Mouse (Mus musculus) splenic B cell, adult 2 months (primary cell): ENCODE data around the gene Pacsin1.

Experiments
- DNase-seq: peaks from one replicate; pipeline ENCODE4 v3.0.0-alpha.2; 2011; ENCODE audit warnings: low read depth, low spot score
- H3K27me3 ChIP-seq: 2 replicates; pipeline ENCODE4 v1.6.1; 2012; ENCODE audit warnings: mild to moderate bottlenecking, low read length, moderate library complexity, mixed read lengths; ENCODE audit not compliant: control insufficient read depth, poor library complexity, insufficient read depth, severe bottlenecking
- H3K36me3 ChIP-seq: 2 replicates; pipeline ENCODE4 v1.6.1; 2012; ENCODE audit warnings: mild to moderate bottlenecking, low read length, moderate library complexity, mixed read lengths; ENCODE audit not compliant: control insufficient read depth, poor library complexity, insufficient read depth, severe bottlenecking

Gene Pacsin1

DNA sequence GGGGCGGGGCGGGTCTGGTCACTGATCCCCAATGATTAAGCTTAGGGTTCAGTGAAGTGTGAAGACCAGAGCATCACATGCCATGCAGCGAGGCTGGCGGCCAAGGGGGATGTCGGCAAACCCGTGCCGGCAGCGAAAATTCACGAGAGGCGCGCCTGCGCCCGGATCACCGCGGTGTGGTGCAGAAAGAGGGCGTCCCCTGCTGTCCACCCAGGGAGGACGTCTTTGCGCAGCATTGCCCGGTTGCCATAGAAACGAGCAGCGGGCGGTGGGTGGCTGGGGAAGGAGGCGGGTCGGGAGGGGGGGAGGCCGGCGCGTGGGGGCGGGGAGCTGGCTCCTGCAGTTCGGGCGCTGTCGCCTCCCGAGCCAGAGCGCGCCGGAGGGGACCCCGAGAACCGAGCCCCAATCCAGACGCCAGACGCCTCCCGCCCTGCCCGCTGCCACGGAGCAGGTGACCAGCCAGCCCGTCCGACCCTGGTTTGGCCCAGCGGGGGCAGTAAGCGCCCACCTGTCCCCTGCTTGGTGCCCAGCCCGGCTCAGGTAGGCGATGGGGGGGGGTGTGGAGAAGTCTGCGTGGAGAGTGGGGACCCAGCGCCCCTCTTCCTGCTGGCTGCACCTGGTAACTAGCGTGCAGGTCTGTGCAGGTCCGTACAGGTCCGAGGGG lies 29.7 kb downstream of the Pacsin1 start:
- peak; percentile 65 for DNase-seq
- Histone ChIP-seq H3K36me3 (no peaks in the 10 kb centered on the region), H3K27me3 (no peaks in the 10 kb centered on the region)

GRCm38 (mm10) chr17:27685550-27685913 lies 30.2 kb downstream of the Pacsin1 start:
- Histone ChIP-seq H3K27me3 (no peaks in the 10 kb centered on the region), H3K36me3 (no peaks in the 10 kb centered on the region)
- no peak for DNase-seq

DNA sequence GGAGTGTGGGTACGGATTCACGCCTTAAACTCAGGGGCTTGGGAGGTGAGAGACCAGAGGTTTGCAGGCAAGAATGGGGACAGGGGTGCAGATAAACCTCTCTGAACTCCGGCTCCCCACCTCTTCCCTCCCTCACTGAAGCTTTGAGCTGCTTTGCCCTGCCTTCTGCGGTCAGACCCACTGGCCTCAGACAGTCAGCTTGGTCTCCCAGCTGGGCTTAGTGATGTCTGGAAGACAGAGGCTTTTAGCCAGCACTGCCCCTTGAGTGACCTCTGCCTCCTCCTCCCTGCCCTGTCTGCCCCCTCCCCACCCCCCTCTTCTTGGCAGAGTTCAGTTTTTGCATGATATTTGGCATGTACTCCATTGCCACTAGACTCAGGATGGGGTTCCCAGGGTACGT lies 31.1 kb downstream of the Pacsin1 start:
- H3K36me3 ChIP-seq, result no peaks in the 10 kb centered on the region
- no peak for DNase-seq
- H3K27me3 ChIP-seq, result no peaks in the 10 kb centered on the region

DNA sequence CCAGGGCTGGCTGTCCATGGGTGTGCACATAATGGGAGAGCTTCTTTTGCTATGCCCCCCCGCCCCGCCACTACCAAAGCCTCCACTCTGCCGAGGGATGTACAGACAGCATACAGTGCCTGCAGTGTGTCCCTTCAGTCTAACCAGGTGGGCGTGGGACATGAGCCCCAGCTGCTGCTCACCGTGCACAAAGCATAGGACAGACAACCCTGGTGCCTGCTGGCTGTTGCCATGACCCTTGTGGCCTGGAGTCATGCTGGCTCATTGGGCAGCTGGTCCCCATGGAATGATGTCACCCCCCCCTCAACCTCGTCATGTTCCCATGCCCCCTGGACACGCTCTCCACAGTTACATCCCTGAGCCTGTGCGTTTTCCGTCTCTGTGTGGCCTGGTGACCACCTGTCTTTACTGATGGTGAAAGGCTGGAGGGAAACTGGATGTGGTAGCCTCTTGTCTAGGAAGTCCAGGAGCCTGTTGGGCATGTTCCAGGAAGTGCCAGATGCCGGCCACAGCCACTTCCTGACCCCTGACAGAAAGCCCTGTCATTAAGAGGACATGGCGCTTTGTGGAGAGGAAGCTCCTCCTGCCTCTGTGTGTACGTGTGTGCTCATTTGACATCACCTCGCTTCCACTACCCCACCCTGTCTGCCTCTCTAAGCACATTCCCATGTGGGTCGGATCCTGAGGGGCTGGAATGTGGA lies 35.8 kb downstream of the Pacsin1 start:
- no peak for DNase-seq
- Histone ChIP-seq H3K27me3 (no peaks in the 10 kb centered on the region), H3K36me3 (no peaks in the 10 kb centered on the region)

DNA sequence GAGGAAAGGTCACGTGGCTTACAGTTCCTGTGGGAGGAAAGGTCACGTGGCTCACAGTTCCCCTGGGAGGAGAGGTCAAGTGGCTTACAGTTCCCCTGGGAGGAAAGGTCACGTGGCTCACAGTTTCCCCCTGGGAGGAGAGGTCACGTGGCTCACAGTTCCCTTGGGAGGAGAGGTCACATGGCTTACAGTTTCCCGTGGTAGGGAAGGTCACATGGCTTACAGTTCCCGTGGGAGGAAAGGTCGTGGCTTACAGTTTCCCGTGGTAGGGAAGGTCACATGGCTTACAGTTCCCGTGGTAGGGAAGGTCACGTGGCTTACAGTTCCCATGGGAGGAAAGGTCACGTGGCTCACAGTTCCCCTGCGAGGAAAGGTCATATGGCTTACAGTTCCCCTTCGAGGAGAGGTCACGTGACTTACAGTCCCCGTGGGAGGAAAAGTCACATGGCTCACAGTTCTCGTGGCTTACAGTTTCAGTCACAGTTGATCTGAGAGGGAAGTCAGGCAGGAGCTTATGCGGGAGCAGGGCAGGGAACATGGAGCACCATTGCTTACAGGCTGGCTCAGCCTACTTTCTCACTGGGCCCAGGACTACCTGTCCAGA lies 44.4 kb downstream of the Pacsin1 start:
- DNase-seq, result peak; percentile 80
- Histone ChIP-seq H3K27me3 (no peaks in the 10 kb centered on the region), H3K36me3 (no peaks in the 10 kb centered on the region)

DNA sequence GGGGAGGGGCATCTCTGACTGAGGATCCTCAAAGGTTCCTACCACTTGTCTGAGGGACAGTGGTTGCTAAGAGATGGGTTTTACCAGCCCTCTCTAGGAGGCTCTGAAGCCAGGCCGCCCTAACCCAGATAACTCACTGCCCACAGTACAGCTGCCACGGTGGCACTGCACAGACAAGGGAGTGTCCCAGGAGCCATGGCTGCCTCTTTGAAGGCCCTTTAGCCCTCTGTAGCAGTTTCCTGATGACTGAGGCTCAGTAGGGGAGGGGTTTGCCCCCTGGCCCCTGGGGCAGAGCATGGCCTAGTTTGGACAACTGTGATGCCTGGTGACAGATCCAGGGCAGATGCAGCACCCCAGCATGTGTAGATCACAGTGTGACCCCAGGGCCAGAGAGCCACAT lies 45.5 kb downstream of the Pacsin1 start:
- no peak for DNase-seq
- H3K36me3 ChIP-seq, result no peaks in the 10 kb centered on the region
- no peaks in the 10 kb centered on the region for H3K27me3 ChIP-seq

DNA sequence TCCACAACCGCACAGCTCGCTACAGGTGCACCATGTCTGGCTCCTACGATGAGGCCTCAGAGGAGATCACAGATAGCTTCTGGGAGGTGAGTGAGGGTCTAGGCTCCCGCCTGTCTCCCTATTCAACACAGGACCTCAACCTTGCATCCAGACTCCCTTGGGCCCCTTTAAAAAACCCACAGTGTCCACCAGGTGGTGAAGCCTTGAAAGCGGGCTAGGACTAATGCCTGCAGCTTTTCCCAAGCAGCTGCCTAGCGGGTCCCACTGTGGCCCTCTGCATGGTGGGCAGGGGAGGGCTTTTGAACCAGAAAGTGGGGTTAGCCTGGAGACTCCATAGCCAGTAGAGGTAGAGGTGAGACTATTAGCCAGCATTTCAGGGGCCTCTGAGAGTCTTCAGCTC lies 46.5 kb downstream of the Pacsin1 start:
- Histone ChIP-seq H3K36me3 (no peaks in the 10 kb centered on the region), H3K27me3 (no peaks in the 10 kb centered on the region; the same call in 1 of the 2 replicates)
- no peak for DNase-seq

GRCm38 (mm10) chr17:27702518-27702917 lies 47.2 kb downstream of the Pacsin1 start:
- Histone ChIP-seq H3K27me3 (no peaks in the 10 kb centered on the region; the same call in 1 of the 2 replicates), H3K36me3 (peaks cover 3% of the 10 kb centered on the region; the same call in 1 of the 2 replicates)
- DNase-seq, result peak; percentile 69

- no peaks in the 10 kb centered on the region; the same call in 1 of the 2 replicates for H3K27me3 ChIP-seq
- peaks cover 3% of the 10 kb centered on the region; the same call in 1 of the 2 replicates for H3K36me3 ChIP-seq
- no peak for DNase-seq
These were observed 48.8 kb downstream of the Pacsin1 start for GRCm38 (mm10) chr17:27703961-27704621.

DNA sequence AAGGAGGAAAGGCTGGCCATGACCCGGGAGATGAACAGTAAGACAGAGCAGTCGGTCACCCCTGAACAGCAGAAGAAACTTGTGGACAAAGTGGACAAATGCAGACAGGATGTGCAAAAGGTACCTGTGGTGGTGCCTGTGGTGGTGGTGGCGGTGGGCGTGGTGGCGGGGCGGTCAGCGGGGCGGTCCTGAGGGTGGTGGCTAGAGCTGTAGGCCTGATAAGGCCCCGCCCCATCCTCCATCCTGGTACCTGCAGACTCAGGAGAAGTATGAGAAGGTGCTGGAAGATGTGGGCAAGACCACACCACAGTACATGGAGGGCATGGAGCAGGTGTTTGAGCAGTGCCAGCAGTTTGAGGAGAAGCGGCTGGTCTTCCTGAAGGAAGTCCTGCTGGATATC lies 50.4 kb downstream of the Pacsin1 start:
- Histone ChIP-seq H3K36me3 (peaks cover 3% of the 10 kb centered on the region; the same call in 1 of the 2 replicates), H3K27me3 (no peaks in the 10 kb centered on the region; the same call in 1 of the 2 replicates)
- DNase-seq, result no peak

DNA sequence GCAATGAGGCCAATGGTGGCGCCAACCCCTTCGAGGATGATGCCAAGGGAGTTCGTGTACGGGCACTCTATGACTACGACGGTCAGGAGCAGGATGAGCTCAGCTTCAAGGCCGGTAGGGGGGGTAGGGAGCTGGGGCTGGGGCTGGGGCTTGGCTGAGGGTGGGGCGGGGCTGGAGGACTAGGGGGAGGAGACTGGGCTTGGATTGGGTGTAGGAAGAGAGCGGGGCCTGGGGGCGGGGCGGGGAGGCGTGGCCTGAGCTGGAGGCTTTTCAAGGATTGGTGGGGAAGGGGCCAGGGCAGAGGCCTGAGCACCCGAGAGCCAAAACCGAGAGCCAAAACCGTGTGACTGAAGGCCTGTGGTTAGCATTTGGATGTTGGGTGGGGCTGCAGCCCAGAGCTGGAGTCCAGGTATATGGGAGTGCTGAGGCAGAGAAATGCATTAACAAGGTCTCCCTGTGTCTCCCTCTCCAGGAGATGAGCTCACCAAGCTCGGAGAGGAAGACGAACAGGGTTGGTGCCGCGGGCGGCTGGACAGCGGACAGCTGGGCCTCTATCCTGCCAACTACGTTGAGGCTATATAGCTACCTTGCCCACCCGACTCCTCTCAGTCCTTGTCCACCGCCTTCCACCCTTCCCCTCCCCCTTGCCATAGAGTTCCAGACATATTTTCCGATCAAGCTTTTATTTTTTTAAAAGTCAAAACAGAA lies 52.8 kb downstream of the Pacsin1 start:
- peak; percentile 68 for DNase-seq
- no peaks in the 10 kb centered on the region; the same call in 1 of the 2 replicates for H3K27me3 ChIP-seq
- H3K36me3 ChIP-seq, result peaks cover 3% of the 10 kb centered on the region; the same call in 1 of the 2 replicates

GRCm38 (mm10) chr17:27709650-27710049 lies 54.3 kb downstream of the Pacsin1 start:
- Histone ChIP-seq H3K27me3 (no peaks in the 10 kb centered on the region; the same call in 1 of the 2 replicates), H3K36me3 (peaks cover 3% of the 10 kb centered on the region; the same call in 1 of the 2 replicates)
- DNase-seq, result no peak

GRCm38 (mm10) chr17:27712832-27713231 lies 57.5 kb downstream of the Pacsin1 start:
- no peaks in the 10 kb centered on the region for H3K36me3 ChIP-seq
- DNase-seq, result no peak
- no peaks in the 10 kb centered on the region for H3K27me3 ChIP-seq

DNA sequence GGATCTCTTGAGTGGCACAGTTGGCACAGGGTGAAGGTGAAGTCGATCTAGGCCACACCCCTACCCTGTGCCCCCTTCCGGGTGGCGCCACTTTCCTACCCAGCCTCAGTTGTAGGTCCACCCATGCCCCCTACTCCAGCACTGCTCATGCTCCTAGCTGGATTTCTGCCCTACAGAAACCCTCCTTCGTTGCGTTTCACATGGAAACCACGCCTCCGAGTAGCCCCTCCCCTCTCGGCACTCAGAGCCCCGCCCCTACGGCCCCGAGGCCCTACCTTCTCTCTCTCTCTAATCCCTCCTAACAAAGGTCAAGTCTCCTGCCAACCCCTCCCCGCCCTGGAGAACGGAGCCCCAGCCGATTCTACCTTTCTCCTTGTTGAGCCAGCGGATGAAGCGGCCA lies 61.5 kb downstream of the Pacsin1 start:
- H3K36me3 ChIP-seq, result no peaks in the 10 kb centered on the region
- H3K27me3 ChIP-seq, result no peaks in the 10 kb centered on the region
- DNase-seq, result peak; percentile 28
